In the genomic region with DNA sequence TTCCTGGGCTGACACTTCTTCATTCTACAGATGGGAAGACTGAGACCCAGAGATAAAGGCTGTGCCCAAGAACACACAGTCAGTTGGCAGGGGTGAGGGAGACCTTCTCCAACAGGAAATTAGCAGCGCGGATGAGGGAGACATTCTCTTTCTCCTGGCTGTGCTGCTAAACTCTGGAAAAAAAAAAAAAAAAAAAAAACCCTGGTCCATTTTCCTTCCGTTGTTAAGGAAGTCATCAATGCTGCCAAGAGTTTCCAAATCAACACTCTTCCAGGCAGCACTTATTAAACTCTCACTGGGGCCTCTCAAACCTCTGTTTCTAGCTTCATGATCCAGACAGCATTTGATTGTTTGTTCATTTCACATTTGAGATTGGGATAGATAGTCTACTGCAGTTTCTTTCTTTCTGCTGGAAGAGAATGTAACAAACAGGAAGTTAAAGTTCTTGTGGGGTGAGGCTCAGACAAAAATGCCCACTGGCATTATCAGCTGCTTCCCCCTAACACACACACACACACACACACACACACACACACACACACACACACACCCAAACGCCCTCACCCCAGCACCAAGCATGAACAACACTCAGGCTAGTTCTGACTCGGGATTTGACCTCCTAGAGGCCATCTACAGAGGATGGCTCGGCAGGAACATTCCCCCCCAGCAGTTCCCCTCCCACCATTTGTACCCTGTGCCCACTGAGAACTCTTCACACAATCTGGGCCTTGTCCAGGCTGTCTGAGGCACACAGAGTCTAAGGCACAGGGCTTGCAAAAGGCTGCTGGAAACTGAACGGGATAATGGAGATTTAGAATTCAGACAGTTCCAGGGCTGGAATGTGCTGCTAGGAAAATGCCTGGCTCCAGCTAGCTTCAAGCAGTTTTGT, we compare ENCODE assay signal across 8 mouse cellular contexts. TPM values are rescaled to one million over a fixed set of nuclear protein-coding genes. Genes with fewer than 3 reads are reported as not detected.
A peak's percentile ranks its signal among the peaks of the same experiment; 100 is the strongest.
DNase-seq lines count a peak whose midpoint lies in the region; ATAC-seq and TF ChIP-seq lines count a peak whose summit lies in the region.

No protein-coding gene starts in this region.

- H3K4me3 ChIP-seq in limb, embryonic 14.5 days (replicated peaks; ENCODE audit: low read length), result no peak overlapping the region
- no peak overlapping the region for H3K4me3 ChIP-seq in stomach, postnatal 0 days (ENCODE audit: low read depth, low read length)

- no peaks in the 10 kb centered on the region for H3K27me3 ChIP-seq in limb, embryonic 14.5 days (ENCODE audit: control insufficient read depth, insufficient read depth, low read length)
- H3K27me3 ChIP-seq in stomach, postnatal 0 days (ENCODE audit: control insufficient read depth, insufficient read depth, low read length), result no peaks in the 10 kb centered on the region

- peak overlapping the region; percentile 26; the same call in 1 of the 2 replicates for H3K27ac ChIP-seq in limb, embryonic 14.5 days (replicated peaks; ENCODE audit: low read depth, low read length)
- H3K27ac ChIP-seq in stomach, postnatal 0 days (replicated peaks), result peak overlapping the region; percentile 63; the same call in 1 of the 2 replicates

- peaks cover 22% of the 10 kb centered on the region for H3K4me1 ChIP-seq in limb, embryonic 14.5 days (ENCODE audit: control insufficient read depth, insufficient read depth, low read length)
- H3K4me1 ChIP-seq in stomach, postnatal 0 days (replicated peaks; ENCODE audit: control insufficient read depth, insufficient read depth), result no peaks in the 10 kb centered on the region

- H3K36me3 ChIP-seq in limb, embryonic 14.5 days (ENCODE audit: control insufficient read depth, insufficient read depth, low read length), result no peaks in the 10 kb centered on the region
- H3K36me3 ChIP-seq in stomach, postnatal 0 days (ENCODE audit: control insufficient read depth, insufficient read depth, low read length), result no peaks in the 10 kb centered on the region

- H3K9ac ChIP-seq in limb, embryonic 14.5 days (ENCODE audit: low read depth, low read length, severe bottlenecking), result no peak overlapping the region
- no peak overlapping the region for H3K9ac ChIP-seq in stomach, postnatal 0 days (ENCODE audit: low read length)

- no peak for TF ChIP-seq CTCF in stomach, postnatal 0 days (IDR thresholded peaks at IDR 0.05; ENCODE audit: low read depth)

- no peaks in the 10 kb centered on the region for H3K9me3 ChIP-seq in limb, embryonic 14.5 days (ENCODE audit: control insufficient read depth, low read length)
- H3K9me3 ChIP-seq in stomach, postnatal 0 days (ENCODE audit: control insufficient read depth, low read length), result no peaks in the 10 kb centered on the region

- no peak overlapping the region for H3K4me2 ChIP-seq in limb, embryonic 14.5 days (replicated peaks; ENCODE audit: low read depth, low read length, severe bottlenecking)
- H3K4me2 ChIP-seq in stomach, postnatal 0 days (replicated peaks; ENCODE audit: low read depth), result no peak overlapping the region

- WGBS in limb, embryonic 14.5 days, result 32% methylated on average over 7 of the region's 7 CpGs
- WGBS in stomach, postnatal 0 days, result 25% methylated on average over 7 of the region's 7 CpGs

- no peak for TF ChIP-seq POLR2A in limb, embryonic 14.5 days (IDR thresholded peaks at IDR 0.05; ENCODE audit: borderline replicate concordance, extremely low read depth, insufficient read depth, insufficient read length)

- DNase-seq in frontal cortex, postnatal 36 days (ENCODE audit: low spot score in 2 of 2), result no peak
- peak; percentile 12 for DNase-seq in urinary bladder, postnatal 14 days (ENCODE audit: low spot score)
- DNase-seq in urinary bladder, postnatal 25 days (ENCODE audit: low spot score), result no peak
- DNase-seq in limb, embryonic 14.5 days (ENCODE audit: low spot score), result no peak
- no peak for DNase-seq in stomach, postnatal 0 days (ENCODE audit: low spot score)
- DNase-seq in Muller cell, postnatal 12 days (ENCODE audit: inconsistent ontology term), result no peak
- no peak for DNase-seq in left cerebral cortex, postnatal 36 days (ENCODE audit: low spot score in 2 of 2)

- intact Hi-C loops in left cerebral cortex, postnatal 36 days (cut with DNase I), result no loop called here

- ATAC-seq in frontal cortex, adult (ENCODE audit: low TSS enrichment), result peak; percentile 44; the same call in 1 of the 2 replicates
- ATAC-seq in limb, embryonic 14.5 days (ENCODE audit: low FRiP score, low read depth), result no peak
- peak; percentile 57; the same call in 1 of the 2 replicates for ATAC-seq in stomach, postnatal 0 days (ENCODE audit: low FRiP score, low TSS enrichment)

- TF ChIP-seq EP300 in stomach, postnatal 0 days (optimal IDR thresholded peaks at IDR 0.05), result no peak

RNA-seq across cellular contexts. Expression of a gene that starts 52.5 kb away (rescaled TPM):
- 122 and 137 TPM in 2 replicates for polyA plus RNA-seq in limb, embryonic 14.5 days (2012; rRNA removed)
- polyA plus RNA-seq in limb, embryonic 14.5 days (2014; fragmentation: Nextera tagmentation; extraction: Ambion mirVana), result 127 and 135 TPM in 2 replicates
- 51.4 and 54.3 TPM in 2 replicates for polyA plus RNA-seq in stomach, postnatal 0 days (2015; fragmentation: Nextera tagmentation; extraction: Ambion mirVana)
- total RNA-seq in left cerebral cortex, postnatal 36 days (2021), result 10 to 100 TPM; 40.0 to 57.9 TPM
